Mouse (Mus musculus) ES-Bruce4 (cell line): ENCODE measurements at regions not wholly inside any gene's neighbourhood (a gene's known extent, or its start where the extent isn't known, plus 50 kb on each side); places are given as distances from the start of the nearest gene placed in this dataset.

Experiments
- CTCF ChIP-seq: IDR thresholded peaks from one replicate; pipeline ENCODE4 v1.8.1; 2011; ENCODE audit warnings: low read depth, low read length
- EP300 ChIP-seq: IDR thresholded peaks from 2 replicates; pipeline ENCODE4 v1.6.1; 2011; ENCODE audit warnings: low read depth, low read length; ENCODE audit not compliant: insufficient read depth
- POLR2A ChIP-seq: IDR thresholded peaks from one replicate; pipeline ENCODE4 v1.8.1; 2011; ENCODE audit warnings: low read length; ENCODE audit not compliant: insufficient read depth

DNA sequence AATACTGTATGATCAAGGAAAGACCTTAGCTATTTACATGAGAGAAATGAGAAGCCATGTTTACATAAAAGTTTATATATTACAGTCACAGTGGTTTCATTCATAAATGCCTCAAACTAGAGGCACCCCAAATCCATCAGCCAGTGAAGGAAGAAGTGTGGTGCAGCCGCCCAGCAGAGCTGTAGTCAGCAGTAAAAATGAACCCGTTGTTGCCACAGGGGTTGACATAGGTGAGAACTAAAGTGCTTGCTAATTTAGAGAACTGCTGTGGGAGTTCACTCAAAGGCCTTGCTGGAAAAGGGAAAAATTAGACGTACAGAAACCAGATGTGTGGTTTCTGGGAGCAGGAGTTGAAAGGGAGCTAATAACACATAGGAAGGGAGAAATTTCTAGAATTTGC lies 461.2 kb downstream of the Gm9195 start:
- TF ChIP-seq POLR2A (no peak), CTCF (no peak), EP300 (no peak)
